Mouse (Mus musculus) forebrain, embryonic 15.5 days (tissue): ENCODE measurements at regions not wholly inside any gene's neighbourhood (a gene's known extent, or its start where the extent isn't known, plus 50 kb on each side); places are given as distances from the start of the nearest gene placed in this dataset.
A peak's percentile ranks its signal among the peaks of the same experiment; 100 is the strongest.

Experiments used
- ATAC-seq: fragments of 200-750 bp; cut with Nextera tagmentation; replicated peaks from 2 replicates; pipeline ENCODE4 v1.8.0; 2017; ENCODE audit warnings: mild to moderate bottlenecking, moderate TSS enrichment, moderate library complexity
- H3K27ac ChIP-seq: fragments of 300-500 bp; sonication (generic); replicated peaks from 2 replicates; pipeline ENCODE4 v1.5.1; 2015; ENCODE audit warnings: mild to moderate bottlenecking, inconsistent platforms
- H3K27me3 ChIP-seq: fragments of 300-500 bp; sonication (generic); 2 replicates; pipeline ENCODE4 v1.6.1; 2015; ENCODE audit warnings: inconsistent platforms
- H3K36me3 ChIP-seq: fragments of 300-500 bp; sonication (generic); 2 replicates; pipeline ENCODE4 v1.6.1; 2015; ENCODE audit warnings: mild to moderate bottlenecking, inconsistent platforms
- H3K4me1 ChIP-seq: fragments of 300-500 bp; sonication (generic); 2 replicates; pipeline ENCODE4 v1.6.1; 2015; ENCODE audit warnings: inconsistent platforms
- H3K4me2 ChIP-seq: fragments of 300-500 bp; sonication (generic); replicated peaks from 2 replicates; pipeline ENCODE4 v1.6.1; 2015; ENCODE audit warnings: mild to moderate bottlenecking, inconsistent platforms
- H3K4me3 ChIP-seq: fragments of 300-500 bp; sonication (generic); 2 replicates; pipeline ENCODE4 v1.5.1; 2015; ENCODE audit warnings: mild to moderate bottlenecking, inconsistent platforms
- H3K9ac ChIP-seq: fragments of 300-500 bp; sonication (generic); replicated peaks from 2 replicates; pipeline ENCODE4 v1.6.1; 2015; ENCODE audit warnings: mild to moderate bottlenecking, inconsistent platforms
- H3K9me3 ChIP-seq: fragments of 300-500 bp; sonication (generic); 2 replicates; pipeline ENCODE4 v1.6.1; 2016; ENCODE audit warnings: inconsistent platforms
- WGBS: fragments of 180-500 bp; shearing (Covaris S2); methylation state at CpG from one replicate; pipeline ENCODE4 v1.1.7; 2015; ENCODE audit warnings: mixed read lengths; 5-methylcytosine and 5-hydroxymethylcytosine counted together

DNA sequence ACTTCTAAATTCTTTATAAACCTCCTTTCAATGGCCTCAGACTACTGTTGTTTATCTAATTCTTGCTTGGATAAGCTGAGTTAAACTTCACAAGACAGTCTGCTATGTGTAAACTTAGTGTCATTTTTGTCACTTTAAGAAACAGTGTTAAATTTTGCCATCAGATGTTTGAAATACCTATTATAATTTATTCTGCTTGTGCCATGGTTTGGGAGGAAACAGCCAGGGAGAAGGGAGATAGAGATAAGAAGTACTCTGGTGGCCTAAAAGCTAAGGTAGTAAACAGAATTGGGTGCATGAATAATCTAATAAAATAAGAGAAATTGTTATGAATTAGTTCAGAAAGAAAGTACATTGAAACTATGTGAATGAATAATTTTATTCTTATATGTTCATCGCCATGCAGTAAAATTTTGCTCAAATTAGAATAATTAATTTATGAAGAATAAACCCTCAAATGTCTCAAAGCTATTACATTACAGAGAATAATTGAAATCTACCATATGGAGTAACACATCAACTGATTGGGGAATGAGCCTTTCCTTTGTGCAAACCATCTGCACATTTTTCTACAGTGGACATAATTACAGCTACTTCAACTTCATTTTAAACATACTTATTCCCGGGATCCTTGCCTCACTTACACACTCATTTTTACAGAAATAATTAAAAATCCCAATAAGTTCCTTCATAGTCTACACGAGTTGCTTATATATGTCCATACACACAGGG lies 982.3 kb downstream of the Fam181b start:
- Histone ChIP-seq H3K27ac (no peak overlapping the region; the same call in 1 of the 2 replicates), H3K36me3 (no peaks in the 10 kb centered on the region), H3K4me3 (no peak overlapping the region), H3K4me1 (no peaks in the 10 kb centered on the region), H3K9ac (no peak overlapping the region), H3K27me3 (no peaks in the 10 kb centered on the region), H3K9me3 (no peaks in the 10 kb centered on the region), H3K4me2 (no peak overlapping the region)
- 72% methylated on average over 3 of the region's 3 CpGs for WGBS
- ATAC-seq = peak; percentile 69; the same call in 1 of the 2 replicates
